Mouse (Mus musculus) intestine, embryonic 16.5 days (tissue): ENCODE results near the gene Tmem79. TPM values are rescaled to one million over a fixed set of nuclear protein-coding genes. Genes with fewer than 3 reads are reported as not detected.
"Not testable (repeated sequence)": the region's sequence is repeated elsewhere in the genome, so short reads cannot be mapped to it uniquely, and the experiment has no call there.

ENCODE experiments used
- ATAC-seq: fragments of 200-750 bp; cut with Nextera tagmentation; 2 replicates; pipeline ENCODE4 v1.8.0; 2017; ENCODE audit warnings: moderate TSS enrichment, moderate library complexity
- H3K27ac ChIP-seq: fragments of 300-500 bp; sonication (generic); 2 replicates; pipeline ENCODE4 v1.5.1; 2014; ENCODE audit warnings: mild to moderate bottlenecking, low read length
- H3K27me3 ChIP-seq: fragments of 300-500 bp; sonication (generic); replicated peaks from 2 replicates; pipeline ENCODE4 v1.6.1; 2014; ENCODE audit warnings: low read length, control low read depth, mixed read lengths; ENCODE audit not compliant: control insufficient read depth, insufficient read depth
- H3K36me3 ChIP-seq: fragments of 300-500 bp; sonication (generic); 2 replicates; pipeline ENCODE4 v1.6.1; 2014; ENCODE audit warnings: low read length, control low read depth; ENCODE audit not compliant: control insufficient read depth, insufficient read depth
- H3K4me1 ChIP-seq: fragments of 300-500 bp; sonication (generic); 2 replicates; pipeline ENCODE4 v1.6.1; 2014; ENCODE audit warnings: low read length, control low read depth, mixed read lengths; ENCODE audit not compliant: control insufficient read depth, insufficient read depth
- H3K4me2 ChIP-seq: fragments of 300-500 bp; sonication (generic); 2 replicates; pipeline ENCODE4 v1.6.1; 2014; ENCODE audit warnings: low read depth, low read length, control low read depth
- H3K4me3 ChIP-seq: fragments of 300-500 bp; sonication (generic); 2 replicates; pipeline ENCODE4 v1.5.1; 2014; ENCODE audit warnings: mild to moderate bottlenecking, low read length
- H3K9ac ChIP-seq: fragments of 300-500 bp; sonication (generic); 2 replicates; pipeline ENCODE4 v1.6.1; 2014; ENCODE audit warnings: low read depth, low read length
- H3K9me3 ChIP-seq: fragments of 300-500 bp; sonication (generic); 2 replicates; pipeline ENCODE4 v1.6.1; 2016; ENCODE audit warnings: low read length, control low read depth; ENCODE audit not compliant: control insufficient read depth
- WGBS: fragments of 180-500 bp; shearing (Covaris S2); extraction: QIAGEN DNeasy Blood & Tissue Kit; methylation state at CpG from one replicate; pipeline ENCODE4 v1.1.7; 2014; 5-methylcytosine and 5-hydroxymethylcytosine counted together
- polyA plus RNA-seq: library from polyadenylated mRNA; unstranded; fragments of >200 nt; fragmentation: Nextera tagmentation; extraction: Ambion mirVana; gene quantifications from 2 replicates; pipeline ENCODE4 v1.2.1, GENCODE M21; 2015

The Tmem79 gene
- polyA plus RNA-seq: 23.8 and 29.4 TPM in 2 replicates

DNA sequence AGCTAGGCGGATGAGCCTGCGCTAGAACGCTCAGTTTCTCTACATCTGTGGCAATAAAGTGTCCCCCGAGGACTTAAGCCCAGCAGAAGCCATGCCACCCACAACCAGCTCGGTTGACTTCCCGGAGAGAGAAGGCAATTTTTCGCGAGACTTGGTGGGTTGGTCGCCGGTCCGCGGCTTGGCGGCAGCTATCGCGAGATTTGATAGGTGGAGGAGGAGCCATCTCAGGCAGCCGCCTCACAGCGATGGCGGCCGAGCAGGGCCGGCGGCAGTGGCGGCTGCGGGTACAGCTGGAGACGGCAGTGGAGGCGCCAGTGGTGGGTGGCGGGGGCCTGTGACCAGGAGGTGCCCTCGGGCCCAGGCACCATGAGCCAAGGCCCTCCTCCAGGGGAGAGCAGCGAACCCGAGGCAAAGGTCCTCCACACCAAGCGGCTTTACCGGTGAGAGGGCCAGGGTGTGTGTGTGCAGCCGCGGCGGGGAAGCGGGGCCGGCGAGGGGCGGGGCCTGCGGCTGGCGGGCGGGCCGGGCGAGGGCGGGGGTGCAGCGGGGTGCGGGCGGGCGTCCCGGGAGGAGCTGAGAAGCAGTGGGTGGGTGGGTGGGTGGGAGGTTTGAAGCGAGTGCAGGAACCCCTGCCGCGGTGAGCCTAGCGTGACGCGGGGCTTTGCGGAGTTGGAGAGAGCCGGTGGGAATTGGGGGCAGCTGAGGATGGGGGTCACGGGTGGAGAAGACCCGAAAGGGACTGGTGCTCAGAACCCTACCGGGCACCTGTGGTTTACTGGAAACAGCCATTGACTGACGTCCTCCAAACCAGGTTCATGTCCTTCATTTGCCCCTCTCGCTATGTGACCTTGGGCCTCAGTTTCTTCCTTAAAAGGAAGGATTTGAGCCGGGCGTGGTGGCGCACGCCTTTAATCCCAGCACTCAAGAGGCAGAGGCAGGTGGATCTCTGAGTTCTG lies at the start of gene Tmem79, which contains the start of gene Smg5:
Tmem79 (minus strand) TSS at position 91 of the 956 bp plus-strand sequence.
Smg5 (plus strand) TSS at position 203 of the 956 bp plus-strand sequence.
- Histone ChIP-seq H3K9me3 (no peaks in the 10 kb centered on the region), H3K4me1 (peaks cover 10% of the 10 kb centered on the region), H3K27ac (peak within 1 kb of the TSS; percentile 94), H3K9ac (peak within 1 kb of the TSS; percentile 93), H3K27me3 (no peaks in the 10 kb centered on the region), H3K36me3 (no peaks in the 10 kb centered on the region), H3K4me2 (peak within 1 kb of the TSS; percentile 62), H3K4me3 (peak within 1 kb of the TSS; percentile 90)
- WGBS: 2% methylated on average over 47 of the region's 66 CpGs
- peak; percentile 86 for ATAC-seq

DNA sequence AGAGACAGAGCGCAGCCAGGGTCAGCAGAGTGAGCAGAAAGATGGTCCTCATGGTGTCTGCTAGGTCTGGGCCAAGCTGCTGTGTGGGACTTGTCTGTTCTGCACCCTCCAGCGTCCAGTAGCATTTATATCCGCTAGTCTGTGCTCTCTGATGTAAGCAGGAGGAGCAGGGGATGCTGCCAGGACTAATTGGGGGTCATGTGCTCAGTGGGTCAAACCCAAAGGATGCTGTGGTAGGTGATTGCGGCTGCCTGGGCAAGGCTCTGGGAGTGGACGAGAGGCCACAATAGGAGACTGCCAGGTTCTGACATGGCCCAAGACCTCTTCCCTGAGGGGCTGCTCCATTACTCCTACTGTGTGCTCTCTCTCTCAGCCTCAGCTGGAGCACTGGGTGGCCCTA lies 48.4 kb upstream of the Tmem79 start, which contains the start of gene Bglap:
Bglap (minus strand) TSS at position 101 of the 400 bp plus-strand sequence.
- Histone ChIP-seq H3K9me3 (no peaks in the 10 kb centered on the region), H3K4me1 (no peaks in the 10 kb centered on the region), H3K27ac (no peak within 1 kb of the TSS), H3K4me3 (no peak within 1 kb of the TSS), H3K36me3 (no peaks in the 10 kb centered on the region), H3K9ac (no peak within 1 kb of the TSS), H3K27me3 (0 out of 2 replicates have a peak, but pooled peaks cover 2% of the 10 kb centered on the region), H3K4me2 (no peak within 1 kb of the TSS)
- ATAC-seq: no peak
- 79% methylated on average over 5 of the region's 5 CpGs for WGBS

DNA sequence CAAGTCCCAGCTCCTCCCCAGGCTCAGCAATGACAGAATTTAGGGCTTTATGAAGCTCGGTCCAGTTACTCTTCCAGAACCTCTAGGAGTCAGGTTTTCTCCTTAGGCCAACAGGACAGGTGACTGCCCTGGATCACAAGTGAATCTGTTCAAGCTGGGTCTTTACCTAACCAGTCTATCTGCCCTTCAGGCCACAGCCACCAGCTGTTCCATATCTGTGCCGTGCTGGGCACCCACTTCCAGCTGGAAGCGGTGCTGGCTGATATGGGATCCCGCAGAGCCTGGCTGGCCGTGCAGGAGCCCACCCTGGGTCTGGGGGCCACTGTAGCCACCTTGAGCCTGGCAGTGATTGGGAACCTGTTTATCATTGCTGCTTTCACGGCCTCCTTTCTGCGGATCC lies 46.4 kb upstream of the Tmem79 start:
- not testable (repeated sequence) for H3K4me2 ChIP-seq, H3K4me1 ChIP-seq, H3K36me3 ChIP-seq, H3K27me3 ChIP-seq, H3K9ac ChIP-seq, H3K27ac ChIP-seq, H3K4me3 ChIP-seq, H3K9me3 ChIP-seq
- peak; percentile 12; the same call in 1 of the 2 replicates for ATAC-seq
- WGBS: 15% methylated on average over 1 of the region's 7 CpGs

DNA sequence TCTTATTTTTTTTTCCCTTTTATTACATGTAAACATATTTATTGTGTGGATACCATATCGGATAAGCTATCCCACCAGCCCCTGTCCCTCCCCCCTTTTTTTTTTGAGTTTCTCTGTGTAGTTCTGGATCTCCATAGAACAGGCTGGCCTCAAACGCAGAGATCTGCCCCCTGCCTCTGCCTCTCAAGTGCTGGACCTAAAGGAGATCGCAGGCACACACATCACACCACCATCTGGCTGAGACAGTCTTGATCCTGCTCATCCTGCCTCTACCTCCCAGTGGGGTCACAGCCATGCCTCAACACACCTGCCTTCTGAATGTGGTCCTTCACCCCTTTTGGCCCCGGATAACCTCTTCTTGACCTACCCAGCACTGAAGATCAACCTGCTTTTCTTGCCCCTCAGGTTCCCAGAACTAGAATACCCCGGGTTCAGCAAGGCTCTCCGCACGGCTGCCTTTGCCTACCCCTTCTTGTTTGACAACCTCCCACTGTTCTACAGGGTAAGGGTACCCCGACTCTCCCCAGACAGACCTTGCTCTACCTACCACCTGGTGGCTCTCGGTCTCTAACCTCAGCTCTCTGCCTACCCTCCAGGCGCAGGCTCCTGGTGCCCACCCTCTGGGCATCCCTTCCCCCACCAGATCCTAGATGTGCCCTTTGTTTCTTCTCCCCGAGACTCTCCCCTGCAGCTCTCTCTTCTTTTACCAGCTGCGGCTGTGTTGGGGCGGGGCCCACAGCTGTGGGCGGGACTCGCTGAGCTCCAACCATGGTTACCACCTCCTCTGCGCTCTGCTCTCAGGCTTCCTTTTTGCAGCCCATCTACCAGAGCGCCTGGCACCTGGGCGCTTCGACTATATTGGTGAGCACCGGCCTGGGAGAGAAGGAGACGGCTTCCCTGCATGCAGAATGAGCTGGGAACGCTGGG lies 45.7 kb upstream of the Tmem79 start:
- H3K27me3 ChIP-seq, H3K27ac ChIP-seq, H3K4me1 ChIP-seq, H3K36me3 ChIP-seq, H3K9me3 ChIP-seq: not testable (repeated sequence)
- Histone ChIP-seq H3K4me2 (0 out of 2 replicates have a peak overlapping the region, but pooled peaks have one; percentile 37), H3K9ac (peak overlapping the region; percentile 29; the same call in 1 of the 2 replicates), H3K4me3 (0 out of 2 replicates have a peak overlapping the region, but pooled peaks have one; percentile 16)
- peak; percentile 91 for ATAC-seq
- WGBS: 8% methylated on average over 19 of the region's 22 CpGs

DNA sequence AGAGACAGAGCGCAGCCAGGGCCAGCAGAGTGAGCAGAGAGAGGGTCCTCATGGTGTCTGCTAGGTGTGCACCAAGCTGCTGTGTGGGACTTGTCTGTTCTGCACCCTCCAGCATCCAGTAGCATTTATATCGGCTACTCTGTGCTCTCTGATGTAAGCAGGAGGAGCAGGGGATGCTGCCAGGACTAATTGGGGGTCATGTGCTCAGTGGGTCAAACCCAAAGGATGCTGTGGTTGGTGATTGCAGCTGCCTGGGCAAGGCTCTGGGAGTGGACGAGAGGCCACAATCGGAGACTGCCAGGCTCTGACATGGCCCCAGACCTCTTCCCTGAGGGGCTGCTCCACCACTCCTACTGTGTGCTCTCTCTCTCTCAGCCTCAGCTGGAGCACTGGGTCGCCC lies 42.7 kb upstream of the Tmem79 start, which contains the start of gene Bglap2:
Bglap2 (minus strand) TSS at position 101 of the 400 bp plus-strand sequence.
- not testable (repeated sequence) for ATAC-seq, H3K4me1 ChIP-seq, H3K27ac ChIP-seq, H3K9ac ChIP-seq, H3K9me3 ChIP-seq, H3K27me3 ChIP-seq, H3K4me3 ChIP-seq, H3K36me3 ChIP-seq, H3K4me2 ChIP-seq
- 75% methylated on average over 4 of the region's 5 CpGs for WGBS

DNA sequence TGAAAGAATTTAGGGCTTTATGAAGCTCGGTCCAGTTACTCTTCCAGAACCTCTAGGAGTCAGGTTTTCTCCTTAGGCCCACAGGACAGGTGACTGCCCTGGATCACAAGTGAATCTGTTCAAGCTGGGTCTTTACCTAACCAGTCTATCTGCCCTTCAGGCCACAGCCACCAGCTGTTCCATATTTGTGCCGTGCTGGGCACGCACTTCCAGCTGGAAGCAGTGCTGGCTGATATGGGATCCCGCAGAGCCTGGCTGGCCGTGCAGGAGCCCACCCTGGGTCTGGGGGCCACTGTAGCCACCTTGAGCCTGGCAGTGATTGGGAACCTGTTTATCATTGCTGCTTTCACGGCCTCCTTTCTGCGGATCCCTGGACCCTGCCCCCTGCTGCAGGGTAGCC lies 40.7 kb upstream of the Tmem79 start:
- H3K4me2 ChIP-seq: peak overlapping the region; percentile 37; the same call in 1 of the 2 replicates
- not testable (repeated sequence) for H3K36me3 ChIP-seq, H3K27me3 ChIP-seq, H3K4me1 ChIP-seq, H3K9me3 ChIP-seq, H3K9ac ChIP-seq, H3K27ac ChIP-seq, H3K4me3 ChIP-seq
- peak; percentile 42 for ATAC-seq
- 19% methylated on average over 5 of the region's 7 CpGs for WGBS

DNA sequence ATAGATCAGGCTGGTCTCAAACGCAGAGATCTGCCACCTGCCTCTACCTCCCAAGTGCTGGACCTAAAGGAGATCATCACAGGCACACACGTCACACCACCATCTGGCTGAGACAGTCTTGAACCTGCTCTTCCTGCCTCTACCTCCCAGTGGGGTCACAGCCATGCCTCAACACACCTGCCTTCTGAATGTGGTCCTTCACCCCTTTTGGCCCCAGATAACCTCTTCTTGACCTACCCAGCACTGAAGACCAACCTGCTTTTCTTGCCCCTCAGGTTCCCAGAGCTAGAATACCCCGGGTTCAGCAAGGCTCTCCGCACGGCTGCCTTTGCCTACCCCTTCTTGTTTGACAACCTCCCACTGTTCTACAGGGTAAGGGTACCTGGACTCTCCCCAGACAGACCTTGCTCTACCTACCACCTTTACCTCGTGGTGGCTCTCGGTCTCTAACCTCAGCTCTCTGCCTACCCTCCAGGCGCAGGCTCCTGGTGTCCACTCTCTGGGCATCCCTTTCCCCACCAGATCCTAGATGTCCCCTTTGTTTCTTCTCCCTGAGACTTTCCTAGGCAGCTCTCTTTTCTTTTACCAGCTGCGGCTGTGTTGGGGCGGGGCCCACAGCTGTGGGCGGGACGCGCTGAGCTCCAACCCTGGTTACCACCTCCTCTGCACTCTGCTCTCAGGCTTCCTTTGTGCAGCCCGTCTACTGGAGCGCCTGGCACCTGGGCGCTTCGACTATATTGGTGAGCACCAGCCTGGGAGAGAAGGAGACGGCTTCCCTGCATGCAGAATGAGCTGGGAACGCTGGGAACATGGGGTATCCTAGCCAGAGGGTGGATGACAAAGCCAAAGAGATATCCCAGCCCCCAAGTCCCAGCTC lies 40.0 kb upstream of the Tmem79 start:
- H3K4me3 ChIP-seq, H3K27me3 ChIP-seq, H3K9ac ChIP-seq, H3K36me3 ChIP-seq, H3K27ac ChIP-seq, H3K9me3 ChIP-seq, H3K4me1 ChIP-seq: not testable (repeated sequence)
- WGBS: 8% methylated on average over 17 of the region's 19 CpGs
- peak; percentile 96 for ATAC-seq
- peak overlapping the region; percentile 37 for H3K4me2 ChIP-seq

DNA sequence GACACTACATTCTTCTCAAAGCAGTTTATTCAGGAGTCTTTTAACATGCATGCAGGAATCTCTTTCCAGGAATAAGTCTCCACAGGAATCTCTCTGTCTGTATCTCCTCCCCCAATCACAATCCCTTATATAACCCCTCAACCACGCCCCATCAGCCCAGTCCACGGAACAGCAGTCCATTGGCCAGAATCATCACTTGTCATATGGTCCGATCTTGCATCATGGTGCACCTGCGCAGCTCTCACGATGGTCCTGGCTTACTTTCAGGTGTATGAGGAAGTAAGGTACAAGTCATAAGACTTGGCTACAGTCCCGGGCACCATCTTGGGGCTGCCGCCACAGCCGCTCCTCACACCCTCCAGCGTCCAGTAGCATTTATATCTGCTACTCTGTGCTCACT lies 36.7 kb upstream of the Tmem79 start, which contains the start of gene Bglap3:
Bglap3 (minus strand) TSS at position 101 of the 400 bp plus-strand sequence.
- H3K4me3 ChIP-seq, ATAC-seq, H3K4me1 ChIP-seq, H3K9me3 ChIP-seq, H3K27me3 ChIP-seq, H3K36me3 ChIP-seq, H3K4me2 ChIP-seq, H3K27ac ChIP-seq, H3K9ac ChIP-seq: not testable (repeated sequence)
- WGBS: 91% methylated on average over 9 of the region's 9 CpGs
